Mouse (Mus musculus) mouse embryonic stem cell (cell line): ENCODE results near the gene Stard5.

Experiments
- in situ Hi-C, 2 experiments: fragments of 300-500 bp; cut with MboI; formaldehyde crosslinking; loops; 1 replicate in 1 of 2; 3 replicates in 1 of 2; pipeline ENCODE4 v1.14.3; 2019 to 2020; ENCODE audit warnings: low sequenced_read_pairs in 2 of 2, low pct_unique_long_range_greater_than_20kb in 1 of 2, mixed read lengths in 1 of 2; ENCODE audit not compliant: unreplicated experiment in 1 of 2

Stard5 gene

GRCm38 (mm10) chr7:83659159-83660065, 27.7 kb downstream of the Stard5 start:
- in situ Hi-C loops, result no loop called here

- in situ Hi-C loops, result no loop called here
These were observed 28.5 kb downstream of the Stard5 start for GRCm38 (mm10) chr7:83660273-83660691.

- in situ Hi-C loops, result no loop called here
These were observed 29.3 kb downstream of the Stard5 start for GRCm38 (mm10) chr7:83661031-83661430.

- in situ Hi-C loops, result no loop called here
These were observed 30.0 kb downstream of the Stard5 start for GRCm38 (mm10) chr7:83661763-83662162.

GRCm38 (mm10) chr7:83662711-83663375, 31.1 kb downstream of the Stard5 start:
- in situ Hi-C loops, result no loop called here

- in situ Hi-C loops, result no loop called here
These were observed 34.4 kb downstream of the Stard5 start for GRCm38 (mm10) chr7:83666087-83666595.

GRCm38 (mm10) chr7:83667936-83668645, 36.3 kb downstream of the Stard5 start:
- in situ Hi-C loops, result no loop called here

- in situ Hi-C loops, result no loop called here
These were observed 37.0 kb downstream of the Stard5 start for GRCm38 (mm10) chr7:83668724-83669123.

GRCm38 (mm10) chr7:83671573-83671972, 39.8 kb downstream of the Stard5 start:
- in situ Hi-C loops, result loop anchor here in 1 of 2 experiments (10.0 kb wide), 1 partner anchor 97 kb away; no protein-coding TSS in a partner anchor

- in situ Hi-C loops, result loop anchor here in 1 of 2 experiments (10.0 kb wide), 1 partner anchor 101 kb away; no protein-coding TSS in a partner anchor
These were observed 43.9 kb downstream of the Stard5 start for GRCm38 (mm10) chr7:83675545-83676254.

- in situ Hi-C loops, result loop anchor here in 1 of 2 experiments (10.0 kb wide), 1 partner anchor 102 kb away; no protein-coding TSS in a partner anchor
These were observed 45.5 kb downstream of the Stard5 start for GRCm38 (mm10) chr7:83677296-83677695.

GRCm38 (mm10) chr7:83678506-83678905, 46.7 kb downstream of the Stard5 start:
- in situ Hi-C loops, result loop anchor here in 1 of 2 experiments (10.0 kb wide), 1 partner anchor 104 kb away; no protein-coding TSS in a partner anchor

- in situ Hi-C loops, result no loop called here
These were observed 51.0 kb downstream of the Stard5 start for GRCm38 (mm10) chr7:83682640-83683274.

- in situ Hi-C loops, result no loop called here
These were observed 63.9 kb downstream of the Stard5 start for GRCm38 (mm10) chr7:83695449-83696212.

GRCm38 (mm10) chr7:83699066-83699745, 67.4 kb downstream of the Stard5 start:
- in situ Hi-C loops, result no loop called here
